Mouse (Mus musculus) erythroblast, adult 5-6 weeks (primary cell): ENCODE results near the gene Ssxa1. TPM values are rescaled to one million over a fixed set of nuclear protein-coding genes. Genes with fewer than 3 reads are reported as not detected.

Source experiments
- ATAC-seq: replicated peaks from 2 replicates; pipeline ENCODE4 v1.8.0; 2016; ENCODE audit warnings: moderate number of reproducible peaks, mild to moderate bottlenecking, moderate TSS enrichment, inconsistent platforms; ENCODE audit not compliant: poor library complexity, low FRiP score, severe bottlenecking
- total RNA-seq, 2 experiments: library from RNA; stranded (forward) in 1 of 2; stranded (reverse) in 1 of 2; fragments of 150-400 nt in 1 of 2; fragments of 200-764, 138-1000 nt in 1 of 2; gene quantifications; 2 replicates each; pipeline versions ENCODE4 v1.2.3 to v1.2.4; 2015 to 2017; ENCODE audit warnings: low replicate concordance in 2 of 2

Ssxa1 gene
- total RNA-seq (2015; ENCODE audit: low replicate concordance) (not detected in 2 replicates), total RNA-seq (2017; ENCODE audit: low replicate concordance) (not detected in 2 replicates)

DNA sequence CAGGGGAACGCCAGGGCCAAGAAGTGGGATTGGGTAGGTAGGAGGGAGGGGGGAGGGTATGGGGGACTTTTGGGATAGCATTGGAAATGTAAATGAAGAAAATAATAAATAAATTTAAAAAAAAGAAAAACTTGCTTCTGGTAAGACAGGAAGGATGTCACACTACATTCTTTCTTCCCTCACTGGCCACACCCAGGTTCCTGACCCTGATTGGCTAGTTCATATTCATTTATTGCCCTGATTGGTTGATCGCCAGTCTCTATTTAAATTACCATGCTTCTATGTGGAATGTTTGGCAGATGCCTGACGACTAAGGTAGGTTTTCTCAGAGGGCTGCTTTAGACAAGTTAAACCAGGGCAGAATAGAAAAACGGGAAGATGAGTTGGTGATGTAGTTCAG lies at the start of gene Ssxa1:
Ssxa1 (plus strand) TSS at position 301 of the 400 bp plus-strand sequence.
- no peak for ATAC-seq

DNA sequence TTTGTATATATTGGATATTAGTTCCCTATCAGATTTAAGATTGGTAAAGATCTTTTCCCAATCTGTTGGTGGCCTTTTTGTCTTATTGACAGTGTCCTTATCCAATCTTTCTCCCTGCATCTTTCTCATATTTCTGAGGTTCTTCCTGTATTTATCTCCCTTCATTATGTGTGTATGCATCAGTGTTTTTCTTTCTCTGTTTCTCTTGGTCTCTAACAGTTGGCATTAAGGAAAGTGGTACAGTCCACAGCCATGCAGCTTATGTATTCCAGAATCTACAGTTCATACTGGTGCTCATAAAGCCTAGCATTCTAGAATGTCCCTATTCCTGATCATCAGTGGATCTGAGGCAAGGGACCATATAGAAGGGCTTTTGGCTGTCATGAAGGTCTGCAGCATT lies 47.5 kb upstream of the Ssxa1 start, which contains the start of gene Spaca5:
Spaca5 (plus strand) TSS at position 301 of the 400 bp plus-strand sequence.
- ATAC-seq: no peak

DNA sequence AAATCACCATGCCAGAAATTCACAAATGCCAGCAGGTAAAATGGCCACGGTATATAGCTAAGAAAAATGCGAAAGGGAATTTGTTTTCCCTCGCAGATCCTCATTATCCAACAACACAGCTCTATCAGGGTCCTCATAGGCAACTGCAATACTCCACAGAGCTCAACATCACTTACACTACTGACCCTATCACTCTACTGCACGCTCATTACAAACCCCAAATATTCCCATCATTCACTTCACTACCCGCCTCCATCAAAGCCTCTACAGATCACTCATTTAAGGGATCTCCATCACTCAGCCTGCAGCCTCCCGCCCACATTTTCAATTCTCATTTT lies 27.0 kb upstream of the Ssxa1 start:
- no peak for ATAC-seq

DNA sequence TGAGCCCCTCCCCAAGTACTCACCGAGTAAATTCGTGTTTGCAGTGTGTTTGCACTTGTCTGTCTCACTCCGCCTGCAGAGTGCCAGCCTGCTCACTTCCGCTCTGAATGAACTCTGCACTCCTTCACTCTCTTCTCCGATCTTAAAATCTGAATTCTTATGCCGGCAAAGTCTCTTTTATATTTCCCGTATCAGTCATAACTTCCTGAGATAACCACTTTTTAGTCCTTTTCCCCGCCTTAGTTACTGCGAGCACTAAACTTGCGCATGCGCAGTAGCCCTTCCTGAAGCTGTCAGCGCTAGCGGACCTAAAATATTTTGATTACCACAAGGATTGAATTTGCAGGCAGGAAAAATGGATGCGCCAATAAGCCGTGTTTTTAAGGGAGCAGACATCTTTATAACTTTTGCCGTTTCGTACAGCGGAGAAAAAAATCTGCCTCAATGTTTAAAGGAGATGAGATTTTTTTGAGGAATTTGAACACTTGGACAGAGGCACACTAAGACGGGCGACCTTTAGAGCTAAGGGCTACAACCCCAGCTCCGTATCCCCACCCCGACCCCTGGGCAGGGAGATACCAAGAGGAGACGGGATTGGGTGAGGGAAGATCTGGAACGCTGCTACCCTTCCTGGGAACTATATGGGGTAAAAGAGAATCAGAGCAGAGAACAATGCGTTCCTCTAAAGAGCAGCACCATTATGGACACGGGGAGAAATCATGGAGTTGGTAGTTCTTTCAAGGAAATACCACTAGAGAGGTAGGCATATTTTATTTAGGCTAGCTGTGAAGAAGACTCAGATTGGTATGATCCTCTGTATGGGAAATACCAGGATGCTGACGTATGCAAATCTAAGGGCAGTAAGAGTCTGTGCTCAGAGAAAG lies 26.4 kb upstream of the Ssxa1 start, which contains the start of gene Zfp300:
Zfp300 (minus strand) TSS at position 545 of the 884 bp plus-strand sequence.
- ATAC-seq: no peak

DNA sequence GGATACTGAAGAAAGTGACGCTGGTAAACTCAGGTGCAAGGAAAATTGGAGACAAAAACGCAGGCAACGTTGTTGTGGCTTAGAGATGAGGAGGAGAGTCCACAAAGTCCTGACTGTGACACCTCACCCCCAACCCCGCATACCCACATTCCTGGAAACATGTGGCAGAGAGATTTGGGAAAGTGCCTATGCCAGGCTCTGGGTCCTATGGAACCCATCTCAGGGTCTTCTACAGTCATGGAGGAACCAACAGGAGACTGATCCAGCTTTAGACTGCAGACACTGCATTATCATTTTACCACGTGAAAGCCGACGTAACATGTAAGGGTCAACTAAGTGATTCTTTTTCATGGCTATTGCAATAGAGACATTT lies 25.8 kb upstream of the Ssxa1 start:
- no peak for ATAC-seq

DNA sequence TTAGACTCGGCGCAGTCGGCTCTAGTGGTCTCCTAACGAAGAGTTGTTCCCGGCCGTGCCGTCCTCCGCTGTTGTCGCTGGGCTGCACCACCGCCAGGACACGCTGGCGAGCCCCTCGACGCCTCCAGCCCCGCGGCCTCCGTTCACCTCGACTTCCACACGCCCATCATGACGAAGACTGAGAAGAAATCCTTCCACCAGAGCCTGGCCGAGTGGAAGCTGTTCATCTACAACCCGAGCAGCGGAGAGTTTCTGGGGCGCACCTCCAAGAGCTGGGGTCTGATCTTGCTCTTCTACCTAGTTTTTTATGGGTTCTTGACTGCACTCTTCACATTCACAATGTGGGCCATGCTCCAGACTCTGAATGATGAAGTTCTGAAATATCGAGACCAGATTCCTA lies 31.1 kb downstream of the Ssxa1 start:
- peak; percentile 60 for ATAC-seq

Other genes with a start within 250 kb of the Ssxa1 start
- not detected in 2 replicates for gene Timp1, start 245.7 kb upstream of the Ssxa1 start, total RNA-seq (2015; ENCODE audit: low replicate concordance)
- gene Timp1, start 245.7 kb upstream of the Ssxa1 start, total RNA-seq (2017; ENCODE audit: low replicate concordance): not detected in 2 replicates
- 0.42 and 3.5 TPM in 2 replicates for gene Syn1, start 194.8 kb upstream of the Ssxa1 start, total RNA-seq (2015; ENCODE audit: low replicate concordance)
- not detected in 2 replicates for gene Syn1, start 194.8 kb upstream of the Ssxa1 start, total RNA-seq (2017; ENCODE audit: low replicate concordance)
- 8.3 and 17.8 TPM in 2 replicates for gene Cfp, start 184.3 kb upstream of the Ssxa1 start, total RNA-seq (2015; ENCODE audit: low replicate concordance)
- 16.1 and 17.6 TPM in 2 replicates for gene Cfp, start 184.3 kb upstream of the Ssxa1 start, total RNA-seq (2017; ENCODE audit: low replicate concordance)
- 0.42 and 0.77 TPM in 2 replicates for gene Elk1, start 165.2 kb upstream of the Ssxa1 start, total RNA-seq (2015; ENCODE audit: low replicate concordance)
- 0.60 and 1.1 TPM in 2 replicates for gene Elk1, start 165.2 kb upstream of the Ssxa1 start, total RNA-seq (2017; ENCODE audit: low replicate concordance)
- gene Uxt, start 153.8 kb upstream of the Ssxa1 start, total RNA-seq (2015; ENCODE audit: low replicate concordance): 15.3 and 23.4 TPM in 2 replicates
- gene Uxt, start 153.8 kb upstream of the Ssxa1 start, total RNA-seq (2017; ENCODE audit: low replicate concordance): 6.6 and 15.7 TPM in 2 replicates
- gene Zfp182, start 53.5 kb upstream of the Ssxa1 start, total RNA-seq (2015; ENCODE audit: low replicate concordance): 5.4 and 10.9 TPM in 2 replicates
- gene Zfp182, start 53.5 kb upstream of the Ssxa1 start, total RNA-seq (2017; ENCODE audit: low replicate concordance): 5.6 and 8.5 TPM in 2 replicates
- not detected in 2 replicates for gene Spaca5, start 47.4 kb upstream of the Ssxa1 start, total RNA-seq (2015; ENCODE audit: low replicate concordance)
- gene Spaca5, start 47.4 kb upstream of the Ssxa1 start, total RNA-seq (2017; ENCODE audit: low replicate concordance): not detected in 2 replicates
- gene Zfp300, start 26.3 kb upstream of the Ssxa1 start, total RNA-seq (2015; ENCODE audit: low replicate concordance): not detected in 2 replicates
- gene Zfp300, start 26.3 kb upstream of the Ssxa1 start, total RNA-seq (2017; ENCODE audit: low replicate concordance): not detected in 2 replicates
- gene Gm21876, start 59.8 kb downstream of the Ssxa1 start, total RNA-seq (2015; ENCODE audit: low replicate concordance): not detected in 2 replicates
- not detected in 2 replicates for gene Gm21876, start 59.8 kb downstream of the Ssxa1 start, total RNA-seq (2017; ENCODE audit: low replicate concordance)